Mouse (Mus musculus) heart, postnatal 0 days (tissue): ENCODE data around the gene Mast4.
A peak's percentile ranks its signal among the peaks of the same experiment; 100 is the strongest.

Source experiments
- CTCF ChIP-seq: IDR thresholded peaks from 2 replicates; pipeline ENCODE4 v1.5.1; 2016; ENCODE audit warnings: antibody characterized with exemption, control low read depth, low read depth
- EP300 ChIP-seq: IDR thresholded peaks from 2 replicates; pipeline ENCODE4 v1.6.1; 2016; ENCODE audit warnings: antibody characterized with exemption, low read depth

- TF ChIP-seq CTCF, result peak; percentile 38
- TF ChIP-seq EP300, result peak; percentile 77
These were observed 220.0 kb downstream of the Mast4 start for GRCm38 (mm10) chr13:103114274-103114673.
